Mouse (Mus musculus): ENCODE results near the gene A930009A15Rik. TPM values are rescaled to one million over a fixed set of nuclear protein-coding genes. Genes with fewer than 3 reads are reported as not detected.

The A930009A15Rik gene
- polyA plus RNA-seq, 1 experiment from 2014 or later: not detected

GRCm38 (mm10) chr10:115551069-115551468, 18.7 kb upstream of the A930009A15Rik start:
- ATAC-seq (replicated peaks; ENCODE audit: low FRiP score): no peak
- no peak overlapping the region for H3K4me3 ChIP-seq (ENCODE audit: low read depth, low read length)
- H3K4me1 ChIP-seq (replicated peaks; ENCODE audit: control insufficient read depth, insufficient read depth, low read length): no peaks in the 10 kb centered on the region
- H3K36me3 ChIP-seq (ENCODE audit: control insufficient read depth, insufficient read depth, low read length): no peaks in the 10 kb centered on the region
- no peak for DNase-seq (ENCODE audit: low spot score)
- no peaks in the 10 kb centered on the region for H3K9me3 ChIP-seq (ENCODE audit: control insufficient read depth, low read length)
- H3K27ac ChIP-seq (ENCODE audit: low read depth, low read length): no peak overlapping the region
- no peaks in the 10 kb centered on the region for H3K27me3 ChIP-seq (replicated peaks; ENCODE audit: control insufficient read depth, insufficient read depth, low read length)
- 71% methylated on average over 3 of the region's 3 CpGs for WGBS
- H3K4me2 ChIP-seq: no peak overlapping the region
- H3K9ac ChIP-seq (ENCODE audit: low read depth, low read length): no peak overlapping the region

GRCm38 (mm10) chr10:115553352-115554113, 16.3 kb upstream of the A930009A15Rik start:
- Histone ChIP-seq H3K27me3 (replicated peaks; ENCODE audit: control insufficient read depth, insufficient read depth, low read length) (no peaks in the 10 kb centered on the region), H3K27ac (ENCODE audit: low read depth, low read length) (no peak overlapping the region), H3K4me1 (replicated peaks; ENCODE audit: control insufficient read depth, insufficient read depth, low read length) (no peaks in the 10 kb centered on the region), H3K4me3 (ENCODE audit: low read depth, low read length) (no peak overlapping the region), H3K36me3 (ENCODE audit: control insufficient read depth, insufficient read depth, low read length) (no peaks in the 10 kb centered on the region), H3K9me3 (ENCODE audit: control insufficient read depth, low read length) (no peaks in the 10 kb centered on the region), H3K9ac (ENCODE audit: low read depth, low read length) (no peak overlapping the region), H3K4me2 (no peak overlapping the region)
- 79% methylated on average over 11 of the region's 11 CpGs for WGBS
- ATAC-seq (replicated peaks; ENCODE audit: low FRiP score) (no peak), DNase-seq (ENCODE audit: low spot score) (no peak)

- Histone ChIP-seq H3K4me3 (ENCODE audit: low read depth, low read length) (no peak overlapping the region), H3K4me1 (replicated peaks; ENCODE audit: control insufficient read depth, insufficient read depth, low read length) (no peaks in the 10 kb centered on the region)
- 22% methylated on average over 2 of the region's 2 CpGs for WGBS
These were observed 14.5 kb upstream of the A930009A15Rik start for GRCm38 (mm10) chr10:115555191-115555765.

GRCm38 (mm10) chr10:115556738-115557242, 13.0 kb upstream of the A930009A15Rik start:
- no peaks in the 10 kb centered on the region for H3K27me3 ChIP-seq (replicated peaks; ENCODE audit: control insufficient read depth, insufficient read depth, low read length)
- DNase-seq (ENCODE audit: low spot score) (no peak), ATAC-seq (replicated peaks; ENCODE audit: low FRiP score) (no peak)
- no peak overlapping the region for H3K4me2 ChIP-seq
- no peak overlapping the region for H3K9ac ChIP-seq (ENCODE audit: low read depth, low read length)
- H3K27ac ChIP-seq (ENCODE audit: low read depth, low read length): no peak overlapping the region
- WGBS: 55% methylated on average over 12 of the region's 12 CpGs
- no peaks in the 10 kb centered on the region for H3K9me3 ChIP-seq (ENCODE audit: control insufficient read depth, low read length)
- no peaks in the 10 kb centered on the region for H3K4me1 ChIP-seq (replicated peaks; ENCODE audit: control insufficient read depth, insufficient read depth, low read length)
- no peak overlapping the region for H3K4me3 ChIP-seq (ENCODE audit: low read depth, low read length)
- no peaks in the 10 kb centered on the region for H3K36me3 ChIP-seq (ENCODE audit: control insufficient read depth, insufficient read depth, low read length)

More at GRCm38 (mm10) chr10:115555191-115555765, 14.5 kb upstream of the A930009A15Rik start:
- H3K27me3 ChIP-seq (replicated peaks; ENCODE audit: control insufficient read depth, insufficient read depth, low read length): no peaks in the 10 kb centered on the region
- no peaks in the 10 kb centered on the region for H3K36me3 ChIP-seq (ENCODE audit: control insufficient read depth, insufficient read depth, low read length)
- ATAC-seq (replicated peaks; ENCODE audit: low FRiP score) (no peak), DNase-seq (ENCODE audit: low spot score) (no peak)
- H3K4me2 ChIP-seq: no peak overlapping the region
- H3K9me3 ChIP-seq (ENCODE audit: control insufficient read depth, low read length): no peaks in the 10 kb centered on the region
- no peak overlapping the region for H3K9ac ChIP-seq (ENCODE audit: low read depth, low read length)
- no peak overlapping the region for H3K27ac ChIP-seq (ENCODE audit: low read depth, low read length)

GRCm38 (mm10) chr10:115561136-115561880, 8.5 kb upstream of the A930009A15Rik start:
- no peaks in the 10 kb centered on the region for H3K9me3 ChIP-seq (ENCODE audit: control insufficient read depth, low read length)
- 64% methylated on average over 12 of the region's 12 CpGs for WGBS

GRCm38 (mm10) chr10:115562911-115563686, 6.7 kb upstream of the A930009A15Rik start:
- ATAC-seq (replicated peaks; ENCODE audit: low FRiP score) (no peak), DNase-seq (ENCODE audit: low spot score) (no peak)
- H3K4me3 ChIP-seq (ENCODE audit: low read depth, low read length): no peak overlapping the region
- no peak overlapping the region for H3K9ac ChIP-seq (ENCODE audit: low read depth, low read length)
- H3K9me3 ChIP-seq (ENCODE audit: control insufficient read depth, low read length): no peaks in the 10 kb centered on the region
- WGBS: 81% methylated on average over 4 of the region's 4 CpGs
- H3K4me1 ChIP-seq (replicated peaks; ENCODE audit: control insufficient read depth, insufficient read depth, low read length): no peaks in the 10 kb centered on the region
- no peaks in the 10 kb centered on the region for H3K27me3 ChIP-seq (replicated peaks; ENCODE audit: control insufficient read depth, insufficient read depth, low read length)
- no peak overlapping the region for H3K27ac ChIP-seq (ENCODE audit: low read depth, low read length)
- no peaks in the 10 kb centered on the region for H3K36me3 ChIP-seq (ENCODE audit: control insufficient read depth, insufficient read depth, low read length)
- no peak overlapping the region for H3K4me2 ChIP-seq

More at GRCm38 (mm10) chr10:115561136-115561880, 8.5 kb upstream of the A930009A15Rik start:
- no peak for DNase-seq (ENCODE audit: low spot score)
- Histone ChIP-seq H3K4me3 (ENCODE audit: low read depth, low read length) (no peak overlapping the region), H3K36me3 (ENCODE audit: control insufficient read depth, insufficient read depth, low read length) (no peaks in the 10 kb centered on the region), H3K9ac (ENCODE audit: low read depth, low read length) (no peak overlapping the region), H3K27me3 (replicated peaks; ENCODE audit: control insufficient read depth, insufficient read depth, low read length) (no peaks in the 10 kb centered on the region), H3K27ac (ENCODE audit: low read depth, low read length) (no peak overlapping the region), H3K4me1 (replicated peaks; ENCODE audit: control insufficient read depth, insufficient read depth, low read length) (no peaks in the 10 kb centered on the region), H3K4me2 (no peak overlapping the region)
- no peak for ATAC-seq (replicated peaks; ENCODE audit: low FRiP score)

- Histone ChIP-seq H3K27me3 (replicated peaks; ENCODE audit: control insufficient read depth, insufficient read depth, low read length) (no peaks in the 10 kb centered on the region), H3K4me2 (no peak overlapping the region), H3K9me3 (ENCODE audit: control insufficient read depth, low read length) (no peaks in the 10 kb centered on the region), H3K9ac (ENCODE audit: low read depth, low read length) (no peak overlapping the region), H3K4me1 (replicated peaks; ENCODE audit: control insufficient read depth, insufficient read depth, low read length) (no peaks in the 10 kb centered on the region), H3K36me3 (ENCODE audit: control insufficient read depth, insufficient read depth, low read length) (no peaks in the 10 kb centered on the region), H3K4me3 (ENCODE audit: low read depth, low read length) (no peak overlapping the region), H3K27ac (ENCODE audit: low read depth, low read length) (no peak overlapping the region)
- DNase-seq (ENCODE audit: low spot score) (no peak), ATAC-seq (replicated peaks; ENCODE audit: low FRiP score) (no peak)
- 78% methylated on average over 5 of the region's 5 CpGs for WGBS
These were observed 5.8 kb upstream of the A930009A15Rik start for GRCm38 (mm10) chr10:115563961-115564360.

- 79% methylated on average over 2 of the region's 2 CpGs for WGBS
- Histone ChIP-seq H3K27me3 (replicated peaks; ENCODE audit: control insufficient read depth, insufficient read depth, low read length) (no peaks in the 10 kb centered on the region), H3K9ac (ENCODE audit: low read depth, low read length) (no peak overlapping the region), H3K4me1 (replicated peaks; ENCODE audit: control insufficient read depth, insufficient read depth, low read length) (no peaks in the 10 kb centered on the region), H3K36me3 (ENCODE audit: control insufficient read depth, insufficient read depth, low read length) (no peaks in the 10 kb centered on the region), H3K4me2 (no peak overlapping the region), H3K27ac (ENCODE audit: low read depth, low read length) (no peak overlapping the region), H3K9me3 (ENCODE audit: control insufficient read depth, low read length) (no peaks in the 10 kb centered on the region), H3K4me3 (ENCODE audit: low read depth, low read length) (no peak overlapping the region)
- DNase-seq (ENCODE audit: low spot score) (no peak), ATAC-seq (replicated peaks; ENCODE audit: low FRiP score) (no peak)
These were observed 791 bp downstream of the A930009A15Rik start for GRCm38 (mm10) chr10:115570577-115570976.
